Mouse (Mus musculus): ENCODE measurements at regions not wholly inside any gene's neighbourhood (a gene's known extent, or its start where the extent isn't known, plus 50 kb on each side); places are given as distances from the start of the nearest gene placed in this dataset.

GRCm38 (mm10) chr10:9061979-9062378 lies 176.1 kb upstream of the Sash1 start:
- DNase-seq = no peak

DNA sequence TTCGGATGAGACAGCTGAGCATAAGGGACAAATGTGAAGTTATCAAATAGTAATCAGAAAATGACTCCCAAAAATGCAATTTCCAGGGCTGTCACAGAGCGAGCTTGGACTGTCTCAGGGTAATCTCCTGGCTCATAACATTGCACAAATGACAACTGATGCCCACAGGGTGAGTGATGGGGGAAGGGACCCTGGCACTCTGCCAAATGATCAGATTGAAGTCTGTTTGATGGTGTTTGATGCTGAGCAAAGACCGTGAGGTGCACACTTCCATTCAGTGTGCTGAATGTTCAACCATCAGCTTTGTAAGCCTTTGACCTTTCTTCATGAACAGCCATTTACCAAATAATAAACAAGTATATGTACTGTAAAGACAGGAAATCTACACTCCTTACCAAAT lies 169.4 kb upstream of the Sash1 start:
- DNase-seq = no peak

GRCm38 (mm10) chr10:9053371-9053770 lies 167.5 kb upstream of the Sash1 start:
- peak; percentile 20 for DNase-seq

GRCm38 (mm10) chr10:9047341-9047740 lies 161.5 kb upstream of the Sash1 start:
- DNase-seq = no peak

- DNase-seq = no peak
These were observed 159.0 kb upstream of the Sash1 start for GRCm38 (mm10) chr10:9044746-9045370.

- no peak for DNase-seq
These were observed 157.6 kb upstream of the Sash1 start for GRCm38 (mm10) chr10:9043507-9043906.

- DNase-seq = no peak
These were observed 144.6 kb upstream of the Sash1 start for GRCm38 (mm10) chr10:9030486-9030885.

- DNase-seq = no peak
These were observed 143.6 kb upstream of the Sash1 start for GRCm38 (mm10) chr10:9029506-9029905.

DNA sequence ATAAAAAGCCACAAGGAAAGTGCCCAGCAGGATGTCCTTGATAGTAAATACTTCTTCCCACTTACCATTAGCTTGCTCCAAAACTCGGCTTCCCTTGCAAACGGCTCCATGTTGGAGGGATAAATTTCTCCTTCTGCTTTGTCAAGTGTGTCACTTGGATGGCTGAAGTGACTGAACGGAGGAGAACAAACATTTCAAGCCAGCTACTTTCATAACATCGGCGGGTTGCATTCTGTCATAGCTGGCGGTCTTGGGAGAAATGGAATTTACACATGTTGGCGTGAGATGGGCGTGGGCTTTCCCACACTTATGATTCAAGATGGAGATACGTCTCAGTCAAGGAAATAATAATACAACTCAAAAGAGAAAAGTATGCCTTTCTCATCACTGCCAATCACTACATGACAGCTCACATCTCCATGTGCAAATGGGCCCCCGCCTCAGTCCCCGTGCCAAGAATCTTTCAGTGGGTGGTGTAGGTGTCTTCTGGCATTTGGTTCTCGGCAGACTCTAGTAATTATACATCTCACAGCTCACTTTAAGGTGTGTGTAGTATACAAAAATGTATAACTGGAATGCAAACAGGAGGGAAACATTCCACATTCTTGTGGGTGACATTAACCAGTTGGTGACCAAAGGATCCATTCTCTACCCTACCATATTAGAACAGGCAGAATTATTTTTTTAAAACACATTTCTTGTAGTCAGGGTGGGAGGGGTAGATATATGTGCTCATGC lies 141.4 kb upstream of the Sash1 start:
- DNase-seq = peak; percentile 27

DNA sequence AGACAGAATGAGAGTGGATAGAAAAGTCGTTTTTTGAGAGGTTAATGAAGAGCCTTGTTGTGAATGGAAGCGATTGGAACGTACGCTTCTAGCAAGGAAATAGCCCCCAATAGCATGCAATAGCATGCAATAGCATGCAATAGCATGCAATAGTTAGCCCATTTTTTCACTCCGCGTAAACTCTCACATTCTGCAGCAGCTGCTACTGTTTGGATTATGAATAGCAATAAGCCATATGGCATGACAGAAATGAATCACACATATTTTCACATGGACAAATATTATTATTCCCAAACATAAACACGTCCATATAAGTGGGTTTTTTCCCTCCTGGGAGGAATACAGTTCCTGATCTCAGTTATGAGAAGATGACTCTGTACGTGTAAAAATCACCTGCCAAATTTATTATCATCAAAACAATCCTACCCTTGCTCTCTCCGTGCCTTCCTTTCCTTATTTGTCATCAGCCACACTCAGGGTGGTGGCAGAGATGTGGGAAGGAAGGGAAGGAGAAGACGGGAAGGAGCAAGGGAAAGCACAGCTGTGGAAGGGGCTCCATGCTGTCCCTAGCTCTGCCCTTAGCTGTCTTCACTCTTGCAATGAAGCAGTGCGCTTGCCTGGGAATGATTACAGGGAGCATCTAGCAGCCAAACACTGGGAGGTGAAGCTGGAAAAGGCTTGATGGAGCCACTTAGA lies 129.1 kb upstream of the Sash1 start:
- peak; percentile 17 for DNase-seq

- no peak for DNase-seq
These were observed 127.7 kb upstream of the Sash1 start for GRCm38 (mm10) chr10:9013549-9013925.

DNA sequence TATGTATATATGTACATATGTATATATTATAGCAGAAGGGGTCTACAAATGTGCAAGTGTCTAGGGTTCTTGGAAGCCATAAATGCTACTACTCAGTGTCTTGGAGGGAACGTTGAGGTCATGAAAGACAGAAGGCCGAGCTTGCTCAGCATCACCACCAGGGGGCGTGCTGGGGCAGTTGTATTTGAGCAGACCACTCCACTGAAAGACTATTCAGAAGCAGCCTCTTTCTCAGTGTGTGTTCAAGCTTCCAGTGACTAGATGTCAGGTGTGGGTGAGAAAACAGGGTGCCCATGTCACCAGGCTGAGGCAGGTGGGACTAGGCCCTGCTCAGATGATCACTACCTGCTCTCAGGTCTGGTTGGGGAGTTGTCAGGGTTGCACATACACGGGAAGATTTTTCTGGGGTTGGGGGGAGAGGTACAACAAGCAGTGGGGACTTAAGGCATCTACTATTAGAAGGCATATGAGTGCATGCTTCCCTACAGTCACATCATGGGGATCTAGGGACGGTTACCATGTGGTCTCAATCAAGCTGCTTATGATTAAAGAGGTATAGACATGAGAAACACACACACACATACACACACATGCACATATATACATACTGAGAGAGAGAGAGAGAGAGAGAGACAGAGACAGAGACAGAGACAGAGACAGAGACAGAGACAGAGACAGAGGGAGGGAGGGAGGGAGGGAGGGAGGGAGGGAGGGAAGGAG lies 127.1 kb upstream of the Sash1 start:
- peak; percentile 38 for DNase-seq

DNA sequence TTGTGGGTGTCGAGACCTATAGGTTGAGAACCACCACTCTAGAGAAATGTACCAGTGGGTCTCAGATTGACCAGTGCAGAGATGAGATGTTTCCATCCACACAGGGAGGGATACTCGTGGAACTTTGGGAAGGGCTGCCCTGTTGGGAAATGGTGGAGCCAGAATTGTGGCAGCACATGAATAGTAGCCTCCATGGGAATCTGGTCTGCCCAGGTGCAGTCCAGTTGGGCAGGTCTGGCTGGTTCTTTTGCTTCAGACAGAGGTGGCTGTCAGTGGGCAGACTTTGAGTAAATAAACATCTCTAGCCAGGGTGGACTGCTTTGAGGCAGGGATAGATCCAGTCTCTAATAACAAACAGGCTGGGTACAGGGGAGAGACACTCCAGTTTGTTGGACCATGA lies 126.0 kb upstream of the Sash1 start:
- DNase-seq = no peak

DNA sequence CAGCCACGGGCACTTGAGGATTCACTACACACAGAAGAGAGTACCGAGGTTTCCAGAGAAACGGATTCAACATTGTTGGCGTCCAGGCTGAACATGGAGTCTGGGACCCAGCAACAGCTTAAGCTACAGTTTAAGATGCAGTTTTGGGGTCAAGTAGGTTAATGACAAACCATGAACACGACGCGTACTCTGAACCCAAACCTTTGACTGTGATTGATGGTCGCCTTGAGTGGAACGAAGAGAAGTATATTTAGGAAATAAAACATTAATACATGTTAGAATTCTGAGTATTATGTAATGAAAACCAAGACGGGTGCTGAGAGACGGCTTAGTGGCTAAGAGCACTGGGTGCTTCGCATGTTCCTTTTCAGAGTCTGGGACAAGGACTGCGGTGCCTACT lies 124.3 kb upstream of the Sash1 start:
- DNase-seq = no peak

- DNase-seq = peak; percentile 65
These were observed 119.5 kb upstream of the Sash1 start for GRCm38 (mm10) chr10:9005140-9005909.

DNA sequence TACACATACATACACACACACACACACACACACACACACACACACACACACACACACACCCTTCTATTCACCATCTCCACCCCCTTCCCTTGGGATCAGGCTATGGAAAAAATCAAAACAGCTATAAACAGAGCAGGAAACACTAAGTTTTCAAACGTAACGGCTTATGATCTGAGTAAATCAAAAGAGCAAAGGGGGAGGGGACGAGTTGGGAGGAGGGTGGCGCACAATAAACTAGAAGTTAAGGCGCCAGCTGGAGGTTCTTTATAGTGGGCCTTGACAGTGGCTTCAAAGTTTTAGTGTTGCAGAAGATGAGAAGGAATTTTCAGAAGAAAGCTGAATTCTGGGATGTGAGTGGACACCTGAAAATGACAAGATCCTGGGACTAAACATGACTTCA lies 116.4 kb upstream of the Sash1 start:
- DNase-seq = no peak

DNA sequence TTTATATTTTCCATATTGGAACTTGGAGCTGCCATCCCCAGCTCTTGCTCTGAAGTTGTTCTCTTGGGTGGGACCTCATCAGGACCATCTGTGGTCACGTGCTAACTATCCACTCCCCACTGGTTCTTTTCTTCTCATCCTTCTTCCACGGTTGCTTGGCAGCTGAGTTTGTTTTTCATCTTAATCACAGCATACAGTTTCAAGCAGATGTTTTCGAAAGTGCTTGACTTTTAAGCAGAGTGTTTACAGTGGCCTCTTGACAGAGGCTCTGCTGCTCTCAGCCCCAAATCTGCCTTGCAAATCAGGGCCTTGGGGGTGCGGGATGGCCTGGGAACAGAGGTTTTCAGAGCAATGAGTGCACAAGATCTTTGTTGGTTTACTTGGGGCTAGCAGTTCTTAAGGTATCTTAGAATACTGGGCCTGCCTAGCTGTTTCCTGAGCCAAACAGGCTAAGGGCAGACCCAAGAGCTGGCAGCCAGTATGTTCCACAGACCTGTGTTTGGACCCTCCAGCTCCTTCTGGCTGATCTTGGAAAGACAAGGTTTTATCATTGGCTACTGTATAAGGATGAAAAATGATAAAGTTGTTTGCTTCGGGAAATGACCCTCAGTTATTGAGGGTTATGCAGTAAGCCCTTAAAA lies 113.0 kb upstream of the Sash1 start:
- no peak for DNase-seq

GRCm38 (mm10) chr10:8998356-8998755 lies 112.5 kb upstream of the Sash1 start:
- no peak for DNase-seq

- DNase-seq = no peak
These were observed 109.2 kb upstream of the Sash1 start for GRCm38 (mm10) chr10:8995097-8995496.

DNA sequence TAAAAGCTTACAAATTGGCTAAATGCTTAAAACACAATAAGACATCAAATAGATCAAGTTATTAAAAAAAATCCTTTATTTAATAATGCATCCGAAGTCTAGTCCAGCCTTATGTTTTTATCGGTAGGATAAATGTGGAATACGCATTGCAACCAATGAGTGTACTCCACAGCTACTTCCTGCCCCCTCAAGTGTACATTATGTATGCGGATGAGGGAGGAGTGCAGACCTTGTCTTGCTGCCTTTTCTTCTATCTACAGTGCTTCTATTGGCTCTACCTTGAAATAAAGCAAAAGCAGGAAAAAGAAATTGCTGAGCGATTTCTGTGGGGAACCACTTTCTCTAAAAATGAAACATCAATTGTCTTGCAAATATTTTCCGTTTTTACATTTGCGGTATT lies 100.5 kb upstream of the Sash1 start:
- no peak for DNase-seq

GRCm38 (mm10) chr10:8983347-8983746 lies 97.5 kb upstream of the Sash1 start:
- no peak for DNase-seq

- DNase-seq = no peak
These were observed 94.7 kb upstream of the Sash1 start for GRCm38 (mm10) chr10:8980568-8980967.

Measured in layer of hippocampus, adult 9-11 months (tissue).